Mouse (Mus musculus): Measurements from ENCODE around the gene Dhfr. TPM values are rescaled to one million over a fixed set of nuclear protein-coding genes. Genes with fewer than 3 reads are reported as not detected.

Dhfr gene
- polyA plus RNA-seq, 1 experiment from 2014 or later = 5.8 TPM

GRCm38 (mm10) chr13:92398491-92399384 lies 44.2 kb downstream of the Dhfr start:
- H3K9me3 ChIP-seq = no peaks in the 10 kb centered on the region
- H3K27ac ChIP-seq = no peak overlapping the region
- no peak for ATAC-seq (ENCODE audit: low FRiP score)
- no peaks in the 10 kb centered on the region for H3K27me3 ChIP-seq
- H3K36me3 ChIP-seq = no peaks in the 10 kb centered on the region
- no peak overlapping the region for H3K4me3 ChIP-seq
- H3K9ac ChIP-seq = no peak overlapping the region
- no peak overlapping the region for H3K4me2 ChIP-seq
- no peaks in the 10 kb centered on the region for H3K4me1 ChIP-seq (replicated peaks)
- WGBS = 68% methylated on average over 11 of the region's 11 CpGs

- Histone ChIP-seq H3K27ac (no peak overlapping the region), H3K9me3 (no peaks in the 10 kb centered on the region), H3K36me3 (no peaks in the 10 kb centered on the region), H3K4me3 (no peak overlapping the region), H3K4me1 (replicated peaks) (no peaks in the 10 kb centered on the region), H3K9ac (no peak overlapping the region), H3K27me3 (no peaks in the 10 kb centered on the region), H3K4me2 (no peak overlapping the region)
- no peak for ATAC-seq (ENCODE audit: low FRiP score)
- WGBS = 62% methylated on average over 2 of the region's 2 CpGs
These were observed 47.5 kb downstream of the Dhfr start for GRCm38 (mm10) chr13:92402063-92402462.

- Histone ChIP-seq H3K4me3 (no peak overlapping the region), H3K4me2 (no peak overlapping the region), H3K27me3 (no peaks in the 10 kb centered on the region), H3K4me1 (replicated peaks) (no peaks in the 10 kb centered on the region), H3K36me3 (no peaks in the 10 kb centered on the region), H3K9ac (no peak overlapping the region), H3K9me3 (no peaks in the 10 kb centered on the region), H3K27ac (no peak overlapping the region)
- no peak for ATAC-seq (ENCODE audit: low FRiP score)
- 85% methylated on average over 3 of the region's 3 CpGs for WGBS
These were observed 49.0 kb downstream of the Dhfr start for GRCm38 (mm10) chr13:92403496-92403895.

GRCm38 (mm10) chr13:92410486-92410885 lies 56.0 kb downstream of the Dhfr start:
- Histone ChIP-seq H3K4me3 (no peak overlapping the region), H3K9me3 (no peaks in the 10 kb centered on the region), H3K27me3 (no peaks in the 10 kb centered on the region), H3K4me2 (no peak overlapping the region), H3K4me1 (replicated peaks) (no peaks in the 10 kb centered on the region), H3K36me3 (no peaks in the 10 kb centered on the region), H3K9ac (no peak overlapping the region), H3K27ac (no peak overlapping the region)
- no peak for ATAC-seq (ENCODE audit: low FRiP score)
- 79% methylated on average over 2 of the region's 2 CpGs for WGBS

- no peak for ATAC-seq (ENCODE audit: low FRiP score)
- Histone ChIP-seq H3K27ac (no peak overlapping the region), H3K36me3 (no peaks in the 10 kb centered on the region), H3K27me3 (peaks cover 21% of the 10 kb centered on the region), H3K4me1 (replicated peaks) (no peaks in the 10 kb centered on the region), H3K4me3 (no peak overlapping the region), H3K9ac (no peak overlapping the region), H3K9me3 (no peaks in the 10 kb centered on the region), H3K4me2 (no peak overlapping the region)
- WGBS = 86% methylated on average over 11 of the region's 11 CpGs
These were observed 65.1 kb downstream of the Dhfr start for GRCm38 (mm10) chr13:92419630-92420029.

GRCm38 (mm10) chr13:92423711-92424110 lies 69.2 kb downstream of the Dhfr start:
- no peaks in the 10 kb centered on the region for H3K36me3 ChIP-seq
- peaks cover 21% of the 10 kb centered on the region for H3K4me1 ChIP-seq (replicated peaks)
- H3K9ac ChIP-seq = no peak overlapping the region
- no peaks in the 10 kb centered on the region for H3K9me3 ChIP-seq
- WGBS = 54% methylated on average over 3 of the region's 3 CpGs
- no peak overlapping the region for H3K4me3 ChIP-seq
- no peak overlapping the region for H3K27ac ChIP-seq
- peaks cover 62% of the 10 kb centered on the region for H3K27me3 ChIP-seq
- no peak overlapping the region for H3K4me2 ChIP-seq
- no peak for ATAC-seq (ENCODE audit: low FRiP score)

GRCm38 (mm10) chr13:92425758-92426264 lies 71.3 kb downstream of the Dhfr start, which contains the start of gene Ankrd34b:
Ankrd34b (plus strand) TSS chr13:92425896.
- peak; percentile 90 for ATAC-seq (ENCODE audit: low FRiP score)
- under 1% methylated on average over 51 of the region's 54 CpGs for WGBS
- Histone ChIP-seq H3K9me3 (no peaks in the 10 kb centered on the region), H3K27me3 (peaks cover 72% of the 10 kb centered on the region), H3K4me1 (replicated peaks) (peaks cover 21% of the 10 kb centered on the region), H3K27ac (no peak within 1 kb of the TSS), H3K4me3 (peak within 1 kb of the TSS; percentile 72), H3K36me3 (no peaks in the 10 kb centered on the region), H3K4me2 (peak within 1 kb of the TSS; percentile 99), H3K9ac (peak within 1 kb of the TSS; percentile 79)

- no peaks in the 10 kb centered on the region for H3K36me3 ChIP-seq
- H3K27me3 ChIP-seq = peaks cover 72% of the 10 kb centered on the region
- under 1% methylated on average over 75 of the region's 92 CpGs for WGBS
- H3K4me1 ChIP-seq (replicated peaks) = peaks cover 21% of the 10 kb centered on the region
- peak overlapping the region; percentile 79 for H3K9ac ChIP-seq
- peak overlapping the region; percentile 99 for H3K4me2 ChIP-seq
- no peaks in the 10 kb centered on the region for H3K9me3 ChIP-seq
- H3K27ac ChIP-seq = no peak overlapping the region
- peak overlapping the region; percentile 72 for H3K4me3 ChIP-seq
- ATAC-seq (ENCODE audit: low FRiP score) = peak; percentile 69
These were observed 71.9 kb downstream of the Dhfr start for GRCm38 (mm10) chr13:92426294-92427051.

GRCm38 (mm10) chr13:92427351-92427855 lies 72.9 kb downstream of the Dhfr start:
- H3K27me3 ChIP-seq = peaks cover 72% of the 10 kb centered on the region
- no peak for ATAC-seq (ENCODE audit: low FRiP score)
- WGBS = 47% methylated on average over 4 of the region's 4 CpGs

More at GRCm38 (mm10) chr13:92427351-92427855, 72.9 kb downstream of the Dhfr start:
- H3K4me3 ChIP-seq = peak overlapping the region; percentile 72
- H3K9me3 ChIP-seq = no peaks in the 10 kb centered on the region
- peaks cover 21% of the 10 kb centered on the region for H3K4me1 ChIP-seq (replicated peaks)
- H3K4me2 ChIP-seq = peak overlapping the region; percentile 99
- H3K27ac ChIP-seq = no peak overlapping the region
- H3K36me3 ChIP-seq = no peaks in the 10 kb centered on the region
- H3K9ac ChIP-seq = peak overlapping the region; percentile 79; the same call in 1 of the 2 replicates

Other genes with a start within 250 kb of the Dhfr start
- 2.4 and 2.5 TPM in 2 replicates for gene Rasgrf2, start 223.1 kb upstream of the Dhfr start, polyA plus RNA-seq (2015; fragmentation: Nextera tagmentation; extraction: Ambion mirVana)
- gene Gm20379, start 48.7 kb upstream of the Dhfr start, polyA plus RNA-seq (2015; fragmentation: Nextera tagmentation; extraction: Ambion mirVana) = 0.96 and 1.2 TPM in 2 replicates
- gene Msh3, start 277 bp downstream of the Dhfr start, polyA plus RNA-seq (2015; fragmentation: Nextera tagmentation; extraction: Ambion mirVana) = 27.1 and 27.3 TPM in 2 replicates
- gene Ankrd34b, start 71.2 kb downstream of the Dhfr start, polyA plus RNA-seq (2015; fragmentation: Nextera tagmentation; extraction: Ambion mirVana) = 1.8 and 1.9 TPM in 2 replicates
- gene Fam151b, start 129.3 kb downstream of the Dhfr start, polyA plus RNA-seq (2015; fragmentation: Nextera tagmentation; extraction: Ambion mirVana) = 0.17 and 0.27 TPM in 2 replicates
- gene Zfyve16, start 176.1 kb downstream of the Dhfr start, polyA plus RNA-seq (2015; fragmentation: Nextera tagmentation; extraction: Ambion mirVana) = 11.2 and 11.5 TPM in 2 replicates
- gene Spz1, start 221.4 kb downstream of the Dhfr start, polyA plus RNA-seq (2015; fragmentation: Nextera tagmentation; extraction: Ambion mirVana) = not detected in 2 replicates

All from hindbrain, embryonic 13.5 days (tissue).